Mouse (Mus musculus): Measurements from ENCODE around the gene Pcbd1. TPM values are rescaled to one million over a fixed set of nuclear protein-coding genes. Genes with fewer than 3 reads are reported as not detected.

Gene Pcbd1
- polyA plus RNA-seq, 1 experiment from 2014 or later, result 38.7 TPM

Small RNA genes lying within 50 kb of the gene (microRNA-seq; reads per million reads assigned to microRNA genes)
- gene Gm44308, result not detected

Other genes with a start within 250 kb of the Pcbd1 start
- 65.5 and 66.5 TPM in 2 replicates for gene Sgpl1, start 58.4 kb downstream of the Pcbd1 start, polyA plus RNA-seq (2015; fragmentation: Nextera tagmentation; extraction: Ambion mirVana)
- gene Tbata, start 82.6 kb downstream of the Pcbd1 start, polyA plus RNA-seq (2015; fragmentation: Nextera tagmentation; extraction: Ambion mirVana), result 0.14 TPM in 1 of 2 replicates, not detected in the other
- gene Adamts14, start 184.1 kb downstream of the Pcbd1 start, polyA plus RNA-seq (2015; fragmentation: Nextera tagmentation; extraction: Ambion mirVana), result 0.36 and 0.60 TPM in 2 replicates
- not detected in 2 replicates for gene Prf1, start 208.5 kb downstream of the Pcbd1 start, polyA plus RNA-seq (2015; fragmentation: Nextera tagmentation; extraction: Ambion mirVana)

All from neural tube, embryonic 13.5 days (tissue).